Mouse (Mus musculus) liver, embryonic 11.5 days (tissue): Measurements from ENCODE around the gene Pkig. TPM values are rescaled to one million over a fixed set of nuclear protein-coding genes. Genes with fewer than 3 reads are reported as not detected.
A peak's percentile ranks its signal among the peaks of the same experiment; 100 is the strongest.

ENCODE experiments used
- ATAC-seq: fragments of 200-750 bp; cut with Nextera tagmentation; replicated peaks from 2 replicates; pipeline ENCODE4 v1.8.0; 2017; ENCODE audit warnings: moderate number of reproducible peaks, mild to moderate bottlenecking, moderate TSS enrichment, moderate library complexity; ENCODE audit not compliant: low FRiP score
- DNase-seq: peaks from one replicate; pipeline ENCODE4 v3.0.0-alpha.2; 2017; ENCODE audit warnings: low spot score
- H3K27ac ChIP-seq: fragments of 300-500 bp; sonication (generic); 2 replicates; pipeline ENCODE4 v1.5.1; 2014; ENCODE audit warnings: mild to moderate bottlenecking, low read depth, low read length, control low read depth
- H3K27me3 ChIP-seq: fragments of 300-500 bp; sonication (generic); replicated peaks from 2 replicates; pipeline ENCODE4 v1.6.1; 2014; ENCODE audit warnings: low read length, mixed read lengths; ENCODE audit not compliant: control insufficient read depth, insufficient read depth
- H3K36me3 ChIP-seq: fragments of 300-500 bp; sonication (generic); 2 replicates; pipeline ENCODE4 v1.6.1; 2014; ENCODE audit warnings: mild to moderate bottlenecking, low read length, moderate library complexity, mixed read lengths; ENCODE audit not compliant: control insufficient read depth, insufficient read depth
- H3K4me1 ChIP-seq: fragments of 300-500 bp; sonication (generic); replicated peaks from 2 replicates; pipeline ENCODE4 v1.6.1; 2014; ENCODE audit warnings: low read length, mixed read lengths; ENCODE audit not compliant: control insufficient read depth, insufficient read depth
- H3K4me2 ChIP-seq: fragments of 300-500 bp; sonication (generic); 2 replicates; pipeline ENCODE4 v1.6.1; 2014; ENCODE audit warnings: mild to moderate bottlenecking, control low read depth, moderate library complexity
- H3K4me3 ChIP-seq: fragments of 300-500 bp; sonication (generic); 2 replicates; pipeline ENCODE4 v1.5.1; 2014; ENCODE audit warnings: low read depth, low read length, control low read depth
- H3K9ac ChIP-seq: fragments of 300-500 bp; sonication (generic); 2 replicates; pipeline ENCODE4 v1.6.1; 2014; ENCODE audit warnings: low read depth, low read length, control low read depth
- H3K9me3 ChIP-seq: fragments of 300-500 bp; sonication (generic); 2 replicates; pipeline ENCODE4 v1.6.1; 2016; ENCODE audit warnings: low read length, inconsistent platforms, mixed read lengths; ENCODE audit not compliant: control insufficient read depth
- WGBS: fragments of 180-500 bp; shearing (Covaris S2); extraction: QIAGEN DNeasy Blood & Tissue Kit; methylation state at CpG from one replicate; pipeline ENCODE4 v1.1.7; 2014; 5-methylcytosine and 5-hydroxymethylcytosine counted together
- polyA plus RNA-seq: library from polyadenylated mRNA; unstranded; fragments of >200 nt; fragmentation: Nextera tagmentation; extraction: Ambion mirVana; gene quantifications from 2 replicates; pipeline ENCODE4 v1.2.1, GENCODE M21; 2014

Pkig gene
- polyA plus RNA-seq, 1 experiment from 2014 or later: 186 TPM

DNA sequence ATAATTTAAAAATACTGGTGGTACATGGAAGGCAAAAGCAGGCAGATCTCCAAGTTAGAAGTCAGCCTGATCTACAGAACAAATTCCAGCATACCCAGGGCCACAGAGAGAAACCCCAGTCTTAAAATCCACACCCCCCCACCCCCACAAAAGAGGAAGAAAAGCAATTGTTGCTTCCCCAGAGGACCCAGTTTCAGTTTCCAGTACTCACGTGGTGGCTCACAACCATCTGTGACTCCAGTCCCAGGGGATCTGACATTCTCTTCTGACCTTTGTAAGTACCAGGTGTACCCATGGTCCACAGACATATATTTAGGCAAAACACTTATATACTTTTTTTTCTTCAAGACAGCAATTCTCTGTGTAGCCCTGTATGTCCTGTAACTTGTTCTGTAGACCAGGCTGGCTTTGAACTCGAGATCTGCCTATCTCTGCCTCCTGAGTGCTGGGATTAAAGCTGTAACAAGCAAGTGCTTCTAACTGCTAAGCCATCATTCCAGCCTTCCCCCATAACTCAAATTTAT, 4.6 kb downstream of the Pkig start:
- no peak overlapping the region for H3K9ac ChIP-seq
- H3K27ac ChIP-seq: no peak overlapping the region
- no peaks in the 10 kb centered on the region for H3K27me3 ChIP-seq
- peaks cover 26% of the 10 kb centered on the region for H3K4me1 ChIP-seq
- H3K9me3 ChIP-seq: no peaks in the 10 kb centered on the region
- WGBS: 55% methylated on average over 2 of the region's 2 CpGs
- DNase-seq (no peak), ATAC-seq (no peak)
- no peak overlapping the region for H3K4me2 ChIP-seq
- H3K36me3 ChIP-seq: no peaks in the 10 kb centered on the region; the same call in 1 of the 2 replicates
- no peak overlapping the region for H3K4me3 ChIP-seq

DNA sequence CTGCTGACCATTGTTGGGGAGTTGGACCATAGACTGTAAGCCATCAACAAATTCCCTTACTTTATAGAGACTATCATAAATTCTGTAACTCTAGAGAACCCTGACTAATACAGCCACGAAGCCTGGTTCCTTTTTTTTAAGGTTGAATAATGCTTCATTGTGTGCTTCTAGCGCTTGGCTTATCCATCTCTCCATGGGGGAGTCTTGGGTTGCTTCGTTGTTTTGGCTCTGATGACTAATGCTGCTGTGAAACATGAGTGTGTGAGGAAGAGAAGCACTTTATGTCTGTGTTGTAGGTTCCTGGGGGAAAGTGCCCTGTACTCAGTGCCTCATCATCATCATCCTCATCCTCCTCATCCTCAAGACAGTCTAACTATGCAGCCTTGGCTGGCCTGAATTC, 5.7 kb downstream of the Pkig start:
- H3K4me1 ChIP-seq: peaks cover 26% of the 10 kb centered on the region
- no peak for ATAC-seq
- DNase-seq: no peak
- H3K4me2 ChIP-seq: no peak overlapping the region
- H3K9ac ChIP-seq: no peak overlapping the region
- no peaks in the 10 kb centered on the region for H3K27me3 ChIP-seq
- H3K9me3 ChIP-seq: no peaks in the 10 kb centered on the region
- H3K4me3 ChIP-seq: no peak overlapping the region
- H3K27ac ChIP-seq: no peak overlapping the region
- 75% methylated on average over 3 of the region's 3 CpGs for WGBS
- no peaks in the 10 kb centered on the region; the same call in 1 of the 2 replicates for H3K36me3 ChIP-seq

DNA sequence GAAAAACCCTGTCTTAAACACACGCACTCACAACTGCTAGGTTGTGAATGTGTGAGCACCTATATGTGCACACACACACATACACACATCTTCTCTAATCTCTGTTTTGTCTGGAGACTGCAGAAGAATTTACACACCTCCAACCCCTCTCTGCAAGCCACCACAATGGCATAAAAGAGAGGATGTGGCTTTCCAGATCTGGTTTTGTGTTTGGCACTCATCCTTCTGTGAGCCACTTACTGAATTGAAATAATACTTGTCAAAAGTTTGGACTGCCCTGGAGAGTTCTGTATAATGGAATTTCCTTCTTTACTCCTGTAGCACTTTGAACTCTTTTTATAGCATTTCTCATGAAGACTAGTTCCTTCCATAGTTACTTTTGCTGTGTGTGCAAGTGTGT, 8.9 kb downstream of the Pkig start:
- no peak for ATAC-seq

DNA sequence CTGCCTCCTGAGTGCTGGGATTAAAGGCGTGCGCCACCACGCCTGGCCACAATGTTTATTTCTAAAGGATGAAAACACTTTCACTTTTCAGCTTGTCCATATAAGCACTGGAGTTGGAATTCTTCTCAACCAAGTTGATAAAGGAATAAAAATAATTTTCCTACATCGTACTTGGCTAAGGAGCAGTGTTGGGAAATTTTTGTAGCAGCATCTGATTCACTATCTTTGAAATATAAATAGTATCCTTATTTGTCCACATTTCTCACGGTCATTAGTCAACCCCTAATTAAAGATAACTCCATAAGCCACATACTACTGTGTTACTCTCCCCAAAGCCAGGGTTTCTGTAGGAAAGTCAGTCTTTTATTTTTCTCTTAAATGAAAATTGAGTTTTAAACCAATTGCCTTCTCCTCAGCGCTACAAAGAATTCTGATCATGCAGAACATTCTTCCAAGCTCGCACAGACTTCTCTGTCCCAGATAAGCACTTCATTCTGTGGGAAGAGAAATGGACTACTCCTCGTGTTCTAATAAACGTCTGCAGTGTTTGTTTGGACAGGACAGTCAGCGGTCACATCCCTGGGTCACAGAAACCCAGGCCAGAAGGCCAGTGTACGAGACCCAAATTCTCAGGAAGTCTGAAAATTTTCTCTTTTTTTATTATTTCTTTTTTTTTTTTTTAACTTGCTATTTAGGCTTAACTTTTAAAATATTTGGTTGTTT, 12.8 kb downstream of the Pkig start:
- ATAC-seq: no peak
- no peak overlapping the region for H3K4me3 ChIP-seq
- H3K36me3 ChIP-seq: no peaks in the 10 kb centered on the region
- H3K4me2 ChIP-seq: no peak overlapping the region
- H3K9ac ChIP-seq: no peak overlapping the region
- H3K4me1 ChIP-seq: peaks cover 16% of the 10 kb centered on the region
- H3K9me3 ChIP-seq: no peaks in the 10 kb centered on the region
- H3K27ac ChIP-seq: no peak overlapping the region
- DNase-seq: no peak
- 72% methylated on average over 11 of the region's 11 CpGs for WGBS
- no peaks in the 10 kb centered on the region for H3K27me3 ChIP-seq

More for the DNA sequence above, 8.9 kb downstream of the Pkig start:
- Histone ChIP-seq H3K9me3 (no peaks in the 10 kb centered on the region), H3K4me1 (0 out of 2 replicates have a peak, but pooled peaks cover 7% of the 10 kb centered on the region), H3K4me2 (no peak overlapping the region), H3K36me3 (no peaks in the 10 kb centered on the region; the same call in 1 of the 2 replicates), H3K9ac (no peak overlapping the region), H3K27me3 (no peaks in the 10 kb centered on the region), H3K4me3 (no peak overlapping the region), H3K27ac (no peak overlapping the region)
- WGBS: 94% methylated on average over 1 of the region's 1 CpGs
- no peak for DNase-seq

DNA sequence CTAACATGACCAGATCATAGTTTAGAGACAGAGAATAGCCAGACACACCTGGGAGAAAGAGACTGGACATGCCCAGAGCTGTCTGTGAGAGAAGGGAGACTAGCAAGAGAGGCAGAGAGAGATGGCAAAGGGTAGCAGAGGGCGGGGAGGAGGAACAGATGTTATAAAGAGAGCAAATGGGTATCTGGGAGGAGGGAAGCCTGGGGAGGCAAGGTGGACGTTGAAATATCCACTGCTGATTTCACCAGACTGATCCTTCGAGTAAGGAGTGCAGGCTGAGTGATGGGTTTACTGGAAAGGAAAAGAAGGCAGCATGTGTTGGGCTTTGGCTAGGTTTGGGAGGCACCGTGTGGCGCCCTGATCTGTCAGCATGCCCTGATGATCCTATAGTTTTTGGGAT, 16.2 kb downstream of the Pkig start:
- no peak for ATAC-seq
- Histone ChIP-seq H3K4me2 (no peak overlapping the region), H3K4me3 (no peak overlapping the region), H3K9ac (no peak overlapping the region), H3K27ac (no peak overlapping the region), H3K4me1 (peaks cover 21% of the 10 kb centered on the region), H3K27me3 (no peaks in the 10 kb centered on the region), H3K9me3 (no peaks in the 10 kb centered on the region), H3K36me3 (no peaks in the 10 kb centered on the region)
- no peak for DNase-seq
- WGBS: 66% methylated on average over 5 of the region's 5 CpGs

DNA sequence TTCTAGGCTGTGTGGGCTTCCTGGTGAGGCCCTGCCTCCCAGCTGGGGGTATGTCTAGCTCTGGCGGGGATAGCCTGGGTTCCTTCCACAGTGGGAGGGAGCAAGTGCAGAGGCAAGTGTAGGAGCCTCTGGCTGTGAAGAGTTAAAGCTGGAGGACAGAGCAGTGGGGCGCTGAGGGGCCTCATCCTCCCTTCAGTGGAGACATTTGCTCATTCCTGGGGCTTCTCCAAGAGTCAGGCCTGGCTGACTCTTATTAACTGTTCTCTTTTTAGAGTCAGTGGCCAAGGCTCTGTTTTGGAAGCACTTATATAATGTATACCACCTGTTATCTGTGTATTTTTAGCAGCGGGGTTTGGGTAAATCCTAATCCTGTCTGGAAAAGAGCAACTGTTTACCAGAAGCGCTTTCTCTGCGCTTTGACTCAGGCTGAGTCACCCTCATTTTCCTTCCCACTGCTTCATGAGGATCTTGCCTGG, 17.0 kb downstream of the Pkig start:
- H3K9me3 ChIP-seq: no peaks in the 10 kb centered on the region
- no peak overlapping the region for H3K27ac ChIP-seq
- ATAC-seq (no peak), DNase-seq (no peak)
- H3K27me3 ChIP-seq: no peaks in the 10 kb centered on the region
- WGBS: 45% methylated on average over 5 of the region's 5 CpGs
- H3K4me2 ChIP-seq: no peak overlapping the region
- no peaks in the 10 kb centered on the region for H3K36me3 ChIP-seq
- no peak overlapping the region for H3K9ac ChIP-seq
- H3K4me1 ChIP-seq: peaks cover 21% of the 10 kb centered on the region
- H3K4me3 ChIP-seq: no peak overlapping the region

DNA sequence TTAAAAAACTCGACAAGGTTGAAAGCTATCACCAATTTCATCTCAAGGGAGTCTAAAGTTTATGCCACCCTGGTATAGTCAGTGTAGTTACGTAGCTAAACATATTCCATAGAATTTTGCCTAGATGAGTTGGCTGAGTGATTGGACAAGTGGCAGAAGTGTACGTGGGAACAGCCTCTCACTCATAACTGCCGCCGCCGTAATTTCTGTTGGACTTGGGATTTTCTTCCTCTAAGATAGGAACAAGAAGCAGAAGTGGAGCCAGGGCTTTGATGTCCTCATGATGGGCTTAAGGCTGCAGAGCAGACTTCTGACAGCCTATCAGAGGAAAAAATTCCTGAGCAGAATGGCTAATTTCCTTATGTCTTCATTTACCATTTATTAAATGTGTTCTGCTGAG, 17.5 kb downstream of the Pkig start:
- no peak overlapping the region for H3K4me2 ChIP-seq
- H3K36me3 ChIP-seq: no peaks in the 10 kb centered on the region
- WGBS: 66% methylated on average over 6 of the region's 6 CpGs
- no peaks in the 10 kb centered on the region for H3K9me3 ChIP-seq
- H3K9ac ChIP-seq: no peak overlapping the region
- DNase-seq (no peak), ATAC-seq (no peak)
- no peak overlapping the region; the same call in 1 of the 2 replicates for H3K27ac ChIP-seq
- no peak overlapping the region for H3K4me3 ChIP-seq
- no peaks in the 10 kb centered on the region for H3K27me3 ChIP-seq
- H3K4me1 ChIP-seq: peaks cover 21% of the 10 kb centered on the region

DNA sequence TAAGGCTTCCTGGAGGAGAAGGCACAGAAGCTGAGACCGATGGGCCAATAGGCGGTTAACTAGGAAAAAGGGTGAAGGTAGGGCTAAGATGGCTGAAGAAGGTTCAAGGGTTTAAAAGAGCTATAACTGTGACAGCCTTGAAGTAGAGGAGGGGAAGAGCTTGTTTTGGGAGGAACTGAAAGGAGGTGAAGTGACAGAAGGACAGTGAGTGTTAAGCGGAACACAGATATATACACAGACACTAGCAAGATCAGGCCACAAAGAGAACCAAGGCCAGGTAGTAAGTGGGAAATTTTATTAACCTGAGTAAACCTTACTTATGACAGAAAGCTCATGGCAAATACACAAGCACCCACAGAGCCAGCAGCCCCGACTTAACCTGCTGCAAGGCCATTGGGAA, 18.1 kb downstream of the Pkig start:
- no peak overlapping the region for H3K4me3 ChIP-seq
- H3K36me3 ChIP-seq: no peaks in the 10 kb centered on the region
- peaks cover 21% of the 10 kb centered on the region for H3K4me1 ChIP-seq
- no peaks in the 10 kb centered on the region for H3K9me3 ChIP-seq
- ATAC-seq: no peak
- no peak overlapping the region for H3K9ac ChIP-seq
- no peaks in the 10 kb centered on the region for H3K27me3 ChIP-seq
- peak overlapping the region; percentile 15; the same call in 1 of the 2 replicates for H3K27ac ChIP-seq
- 86% methylated on average over 4 of the region's 4 CpGs for WGBS
- no peak overlapping the region for H3K4me2 ChIP-seq
- DNase-seq: no peak

DNA sequence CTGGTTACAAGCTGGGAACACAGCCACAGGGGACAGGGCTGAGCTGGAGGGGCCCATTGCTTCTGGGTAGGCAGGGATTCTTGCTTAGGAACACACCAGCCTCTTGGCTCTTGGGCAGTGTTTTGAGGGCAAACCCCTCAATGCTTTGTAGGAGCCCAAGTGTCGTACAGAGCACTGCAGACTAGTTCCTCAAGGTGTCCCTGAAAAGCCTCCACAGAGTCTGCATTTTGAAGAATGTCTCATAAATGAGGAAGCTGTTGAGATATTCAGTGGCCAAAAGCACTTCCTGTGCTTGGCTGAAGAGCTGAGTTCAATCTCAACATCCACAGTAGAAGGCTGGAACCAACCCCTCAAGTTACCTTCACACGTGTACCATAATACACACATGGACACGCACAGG, 18.6 kb downstream of the Pkig start:
- Histone ChIP-seq H3K9ac (no peak overlapping the region), H3K36me3 (no peaks in the 10 kb centered on the region), H3K27me3 (no peaks in the 10 kb centered on the region), H3K27ac (0 out of 2 replicates have a peak overlapping the region, but pooled peaks have one; percentile 15), H3K4me1 (peaks cover 19% of the 10 kb centered on the region), H3K4me2 (no peak overlapping the region), H3K4me3 (no peak overlapping the region), H3K9me3 (no peaks in the 10 kb centered on the region)
- ATAC-seq (no peak), DNase-seq (no peak)
- 80% methylated on average over 3 of the region's 3 CpGs for WGBS
